ENCODE assay signal across 9 mouse cellular contexts in genomic region chrX:20920249-20920843, GRCm38 (mm10). TPM values are rescaled to one million over a fixed set of nuclear protein-coding genes. Genes with fewer than 3 reads are reported as not detected.
DNase-seq lines count a peak whose midpoint lies in the region; ATAC-seq and TF ChIP-seq lines count a peak whose summit lies in the region.
"Had no signal": no experiment of that assay in that cellular context is flagged by ENCODE, and none has a peak within 500 bp of the region (broad histone marks: within the 10 kb centered on the region; RNA-seq: fewer than 3 reads in every experiment).

No protein-coding gene starts in this region.

- peak; percentile 76 for ATAC-seq in hindbrain, embryonic 12.5 days (ENCODE audit: low FRiP score)
- ATAC-seq in midbrain, embryonic 11.5 days (ENCODE audit: low FRiP score), result peak; percentile 71

- H3K4me3 ChIP-seq in gastrocnemius, adult 2 months, result peak overlapping the region; percentile 68
- peak overlapping the region; percentile 48 for H3K4me3 ChIP-seq in hindbrain, embryonic 12.5 days
- peak overlapping the region; percentile 44 for H3K4me3 ChIP-seq in midbrain, embryonic 11.5 days (ENCODE audit: low read depth, low read length)

- TF ChIP-seq CTCF in gastrocnemius, adult 2 months (IDR thresholded peaks at IDR 0.05), result no peak

- H3K9ac ChIP-seq in hindbrain, embryonic 12.5 days, result peak overlapping the region; percentile 63
- peak overlapping the region; percentile 34; the same call in 1 of the 2 replicates for H3K9ac ChIP-seq in midbrain, embryonic 11.5 days (ENCODE audit: low read length)

- H3K27me3 ChIP-seq in hindbrain, embryonic 12.5 days, result no peaks in the 10 kb centered on the region
- H3K27me3 ChIP-seq in midbrain, embryonic 11.5 days (ENCODE audit: control insufficient read depth, insufficient read depth, low read length), result no peaks in the 10 kb centered on the region

- no peak for DNase-seq in gastrocnemius, adult 2 months
- DNase-seq in gastrocnemius, postnatal 36 days, result no peak
- peak; percentile 14 to 27 for DNase-seq in right cerebral cortex, postnatal 36 days (ENCODE audit: low spot score in 2 of 2)
- DNase-seq in right cerebral cortex, adult 18-20 months, result no peak
- peak; percentile 85 for DNase-seq in midbrain, embryonic 11.5 days (ENCODE audit: low spot score, missing footprints)
- no peak for DNase-seq in B cell, adult 2 months
- DNase-seq in frontal cortex, postnatal 14 days (ENCODE audit: low spot score in 2 of 2), result no peak

- H3K9me3 ChIP-seq in hindbrain, embryonic 12.5 days (replicated peaks), result no peaks in the 10 kb centered on the region
- no peaks in the 10 kb centered on the region for H3K9me3 ChIP-seq in midbrain, embryonic 11.5 days (ENCODE audit: control insufficient read depth, low read length)
- H3K9me3 ChIP-seq: G1E had no signal

- H3K4me2 ChIP-seq in hindbrain, embryonic 12.5 days (replicated peaks), result peak overlapping the region; percentile 58
- peak overlapping the region; percentile 57 for H3K4me2 ChIP-seq in midbrain, embryonic 11.5 days

- H3K4me1 ChIP-seq in hindbrain, embryonic 12.5 days, result no peaks in the 10 kb centered on the region
- no peaks in the 10 kb centered on the region for H3K4me1 ChIP-seq in midbrain, embryonic 11.5 days (ENCODE audit: control insufficient read depth, insufficient read depth, low read length)

- 18% methylated on average over 44 of the region's 49 CpGs for WGBS in hindbrain, embryonic 12.5 days
- WGBS in midbrain, embryonic 11.5 days, result 17% methylated on average over 17 of the region's 49 CpGs

- H3K27ac ChIP-seq in gastrocnemius, adult 2 months, result no peak overlapping the region
- H3K27ac ChIP-seq in hindbrain, embryonic 12.5 days, result peak overlapping the region; percentile 75
- H3K27ac ChIP-seq in midbrain, embryonic 11.5 days (ENCODE audit: low read depth, low read length), result no peak overlapping the region

- H3K36me3 ChIP-seq in hindbrain, embryonic 12.5 days, result no peaks in the 10 kb centered on the region
- no peaks in the 10 kb centered on the region for H3K36me3 ChIP-seq in midbrain, embryonic 11.5 days (ENCODE audit: control insufficient read depth, insufficient read depth, low read length)
- H3K36me3 ChIP-seq: G1E had no signal

- intact Hi-C loops in gastrocnemius, adult 2 months (cut with DNase I), result no loop called here
- intact Hi-C loops in gastrocnemius, postnatal 36 days (cut with DNase I), result no loop called here

RNA-seq across cellular contexts. Expression of gene Syn1, which starts 0.5 kb away (rescaled TPM):
- under 1 TPM in 1 of 2 experiments, not detected in 1; 0.06 TPM for total RNA-seq in gastrocnemius, adult 2 months (2021)
- total RNA-seq in gastrocnemius, postnatal 36 days (2021), result under 1 TPM; 0.07 to 0.08 TPM
- polyA plus RNA-seq in hindbrain, embryonic 12.5 days (2016; fragmentation: Nextera tagmentation; extraction: Ambion mirVana), result 22.5 and 29.4 TPM in 2 replicates
- 11.9 and 14.8 TPM in 2 replicates for polyA plus RNA-seq in midbrain, embryonic 11.5 days (2014; fragmentation: Nextera tagmentation; extraction: Ambion mirVana)
- total RNA-seq: G1E had no signal
- polyA plus RNA-seq: G1E had no signal

RNA-seq across cellular contexts. Expression of gene Cfp, which starts 11.0 kb away (rescaled TPM):
- total RNA-seq in gastrocnemius, adult 2 months (2021), result 1 to 10 TPM; 3.1 to 4.8 TPM
- total RNA-seq in gastrocnemius, postnatal 36 days (2021), result 1 to 10 TPM; 3.5 to 4.0 TPM
- 3.7 and 5.1 TPM in 2 replicates for polyA plus RNA-seq in hindbrain, embryonic 12.5 days (2016; fragmentation: Nextera tagmentation; extraction: Ambion mirVana)
- polyA plus RNA-seq in midbrain, embryonic 11.5 days (2014; fragmentation: Nextera tagmentation; extraction: Ambion mirVana), result 4.2 and 4.6 TPM in 2 replicates

RNA-seq across cellular contexts. Expression of gene Elk1, which starts 30.1 kb away (rescaled TPM):
- 1 to 10 TPM; 7.3 to 7.5 TPM for total RNA-seq in gastrocnemius, adult 2 months (2021)
- 1 to 10 TPM; 6.6 to 7.8 TPM for total RNA-seq in gastrocnemius, postnatal 36 days (2021)
- 18.5 and 18.7 TPM in 2 replicates for polyA plus RNA-seq in hindbrain, embryonic 12.5 days (2016; fragmentation: Nextera tagmentation; extraction: Ambion mirVana)
- 4.5 and 6.4 TPM in 2 replicates for polyA plus RNA-seq in midbrain, embryonic 11.5 days (2014; fragmentation: Nextera tagmentation; extraction: Ambion mirVana)

RNA-seq across cellular contexts. Expression of gene Uxt, which starts 41.5 kb away (rescaled TPM):
- total RNA-seq in gastrocnemius, adult 2 months (2021), result 10 to 100 TPM; 27.5 to 33.1 TPM
- total RNA-seq in gastrocnemius, postnatal 36 days (2021), result 10 to 100 TPM; 22.7 to 26.3 TPM
- polyA plus RNA-seq in hindbrain, embryonic 12.5 days (2016; fragmentation: Nextera tagmentation; extraction: Ambion mirVana), result 43.9 and 49.7 TPM in 2 replicates
- polyA plus RNA-seq in midbrain, embryonic 11.5 days (2014; fragmentation: Nextera tagmentation; extraction: Ambion mirVana), result 62.5 and 66.4 TPM in 2 replicates

RNA-seq across cellular contexts. Expression of gene Timp1, which starts 50.4 kb away (rescaled TPM):
- 1 to 10 TPM in 1 of 2 experiments, under 1 TPM in 1; 0.48 to 3.0 TPM for total RNA-seq in gastrocnemius, adult 2 months (2021)
- 1 to 10 TPM; 2.1 to 2.5 TPM for total RNA-seq in gastrocnemius, postnatal 36 days (2021)
- 8.8 and 10.7 TPM in 2 replicates for polyA plus RNA-seq in hindbrain, embryonic 12.5 days (2016; fragmentation: Nextera tagmentation; extraction: Ambion mirVana)
- polyA plus RNA-seq in midbrain, embryonic 11.5 days (2014; fragmentation: Nextera tagmentation; extraction: Ambion mirVana), result 8.1 and 8.4 TPM in 2 replicates
- total RNA-seq: G1E had no signal
- polyA plus RNA-seq: G1E had no signal

Comparison
In these comparisons a context has a peak if more than half of its experiments do, and no peak if none do; other contexts are left out.
1. DNase-seq: peak in right cerebral cortex, postnatal 36 days (2 of 2) and midbrain, embryonic 11.5 days (single experiment); none in gastrocnemius, adult 2 months (single experiment), gastrocnemius, postnatal 36 days (0 of 2), right cerebral cortex, adult 18-20 months (single experiment), B cell, adult 2 months (0 of 2) and frontal cortex, postnatal 14 days (0 of 2).
2. Peak in every context shown above with its lines, with median percentiles within 50 percentile points of each other: H3K4me3 ChIP-seq.